Mouse (Mus musculus) cerebellum, adult 11-12 months (tissue): Measurements from ENCODE around the gene Tnfrsf9.
A peak's percentile ranks its signal among the peaks of the same experiment; 100 is the strongest.

Experiments
- DNase-seq: peaks from one replicate; pipeline ENCODE4 v3.0.0; 2022

Gene Tnfrsf9

GRCm38 (mm10) chr4:150896896-150897624 lies 17.3 kb upstream of the Tnfrsf9 start:
- no peak for DNase-seq

GRCm38 (mm10) chr4:150898716-150899365 lies 15.5 kb upstream of the Tnfrsf9 start:
- DNase-seq: peak; percentile 23

- no peak for DNase-seq
Measured at GRCm38 (mm10) chr4:150900486-150900885, 13.9 kb upstream of the Tnfrsf9 start.

GRCm38 (mm10) chr4:150901651-150902050 lies 12.7 kb upstream of the Tnfrsf9 start:
- peak; percentile 62 for DNase-seq

GRCm38 (mm10) chr4:150902062-150902461 lies 12.3 kb upstream of the Tnfrsf9 start:
- DNase-seq: no peak

GRCm38 (mm10) chr4:150903091-150903742 lies 11.1 kb upstream of the Tnfrsf9 start:
- DNase-seq: no peak

GRCm38 (mm10) chr4:150907099-150907498 lies 7.3 kb upstream of the Tnfrsf9 start:
- peak; percentile 10 for DNase-seq

- peak; percentile 42 for DNase-seq
Measured at GRCm38 (mm10) chr4:150908512-150908911, 5.8 kb upstream of the Tnfrsf9 start.

- peak; percentile 99 for DNase-seq
Measured at GRCm38 (mm10) chr4:150909451-150910156, 4.8 kb upstream of the Tnfrsf9 start.

- peak; percentile 61 for DNase-seq
Measured at GRCm38 (mm10) chr4:150910164-150910951, 4.0 kb upstream of the Tnfrsf9 start.

- no peak for DNase-seq
Measured at GRCm38 (mm10) chr4:150913743-150914142, 619 bp upstream of the Tnfrsf9 start.

GRCm38 (mm10) chr4:150915181-150915906 lies 982 bp downstream of the Tnfrsf9 start:
- DNase-seq: peak; percentile 25

GRCm38 (mm10) chr4:150917336-150918027 lies 3.1 kb downstream of the Tnfrsf9 start:
- DNase-seq: peak; percentile 6

- no peak for DNase-seq
Measured at GRCm38 (mm10) chr4:150921206-150921605, 6.8 kb downstream of the Tnfrsf9 start.

- no peak for DNase-seq
Measured at GRCm38 (mm10) chr4:150924308-150924707, 9.9 kb downstream of the Tnfrsf9 start.

GRCm38 (mm10) chr4:150924936-150925335 lies 10.6 kb downstream of the Tnfrsf9 start:
- no peak for DNase-seq

GRCm38 (mm10) chr4:150925923-150926322 lies 11.6 kb downstream of the Tnfrsf9 start:
- DNase-seq: no peak

- no peak for DNase-seq
Measured at GRCm38 (mm10) chr4:150926924-150927705, 12.8 kb downstream of the Tnfrsf9 start.

- DNase-seq: no peak
Measured at GRCm38 (mm10) chr4:150927789-150928188, 13.4 kb downstream of the Tnfrsf9 start.

- DNase-seq: no peak
Measured at GRCm38 (mm10) chr4:150933503-150933902, 19.1 kb downstream of the Tnfrsf9 start.
